Mouse (Mus musculus) limb, embryonic 14.5 days (tissue): Measurements from ENCODE around the gene Gm28374. TPM values are rescaled to one million over a fixed set of nuclear protein-coding genes. Genes with fewer than 3 reads are reported as not detected.

Source experiments
- ATAC-seq: fragments of 200-750 bp; cut with Nextera tagmentation; 2 replicates; pipeline ENCODE4 v1.8.0; 2017; ENCODE audit warnings: low read depth, moderate number of reproducible peaks, moderate TSS enrichment; ENCODE audit not compliant: low FRiP score
- DNase-seq: peaks from one replicate; pipeline ENCODE4 v3.0.0-alpha.2; 2015; ENCODE audit warnings: low spot score
- H3K27ac ChIP-seq: fragments of 300-500 bp; sonication (generic); replicated peaks from 2 replicates; pipeline ENCODE4 v1.5.1; 2014; ENCODE audit warnings: low read depth, mild to moderate bottlenecking, low read length, moderate library complexity, mixed read lengths
- H3K27me3 ChIP-seq: fragments of 300-500 bp; sonication (generic); 2 replicates; pipeline ENCODE4 v1.6.1; 2014; ENCODE audit warnings: low read length, mixed read lengths; ENCODE audit not compliant: control insufficient read depth, insufficient read depth
- H3K36me3 ChIP-seq: fragments of 300-500 bp; sonication (generic); 2 replicates; pipeline ENCODE4 v1.6.1; 2014; ENCODE audit warnings: mild to moderate bottlenecking, low read length, moderate library complexity, mixed read lengths; ENCODE audit not compliant: control insufficient read depth, insufficient read depth
- H3K4me1 ChIP-seq: fragments of 300-500 bp; sonication (generic); 2 replicates; pipeline ENCODE4 v1.6.1; 2014; ENCODE audit warnings: antibody characterized with exemption, low read length, mixed read lengths; ENCODE audit not compliant: control insufficient read depth, insufficient read depth
- H3K4me2 ChIP-seq: fragments of 300-500 bp; sonication (generic); replicated peaks from 2 replicates; pipeline ENCODE4 v1.6.1; 2014; ENCODE audit warnings: low read depth, mild to moderate bottlenecking, low read length, moderate library complexity; ENCODE audit not compliant: severe bottlenecking
- H3K4me3 ChIP-seq: fragments of 300-500 bp; sonication (generic); replicated peaks from 2 replicates; pipeline ENCODE4 v1.5.1; 2014; ENCODE audit warnings: low read length
- H3K9ac ChIP-seq: fragments of 300-500 bp; sonication (generic); 2 replicates; pipeline ENCODE4 v1.6.1; 2014; ENCODE audit warnings: mild to moderate bottlenecking, low read depth, low read length, moderate library complexity; ENCODE audit not compliant: severe bottlenecking
- H3K9me3 ChIP-seq: fragments of 300-500 bp; sonication (generic); 2 replicates; pipeline ENCODE4 v1.6.1; 2016; ENCODE audit warnings: low read length; ENCODE audit not compliant: control insufficient read depth
- POLR2A ChIP-seq: fragments of 200-500 bp; IDR thresholded peaks from 2 replicates; pipeline ENCODE4 v1.8.0; 2012; ENCODE audit warnings: inconsistent platforms, mild to moderate bottlenecking, moderate library complexity, borderline replicate concordance; ENCODE audit not compliant: insufficient read depth, insufficient read length; ENCODE audit errors: extremely low read depth
- WGBS: fragments of 180-500 bp; shearing (Covaris S2); extraction: QIAGEN DNeasy Blood & Tissue Kit; methylation state at CpG from one replicate; pipeline ENCODE4 v1.1.7; 2014; 5-methylcytosine and 5-hydroxymethylcytosine counted together
- polyA plus RNA-seq, 2 experiments: library from polyadenylated mRNA; depleted of rRNA in 1 of 2; stranded (reverse) in 1 of 2; unstranded in 1 of 2; fragments of >200 nt; fragmentation: Nextera tagmentation in 1 of 2; extraction: Ambion mirVana in 1 of 2; gene quantifications; 2 replicates each; pipeline versions ENCODE4 v1.2.1 to v1.2.3; 2012 to 2014

Gm28374 gene
- polyA plus RNA-seq, 2 experiments = 1.1 TPM

GRCm38 (mm10) chr19:6071261-6071660 is 10.8 kb downstream of the Gm28374 start:
- no peaks in the 10 kb centered on the region for H3K9me3 ChIP-seq
- no peak for ATAC-seq
- no peak overlapping the region for H3K4me2 ChIP-seq
- no peak overlapping the region for H3K4me3 ChIP-seq
- DNase-seq = no peak
- H3K27ac ChIP-seq = no peak overlapping the region
- no peak for TF ChIP-seq POLR2A
- H3K4me1 ChIP-seq = peaks cover 16% of the 10 kb centered on the region
- H3K27me3 ChIP-seq = no peaks in the 10 kb centered on the region
- H3K36me3 ChIP-seq = peaks cover 49% of the 10 kb centered on the region
- 93% methylated on average over 19 of the region's 19 CpGs for WGBS
- H3K9ac ChIP-seq = no peak overlapping the region

- Histone ChIP-seq H3K9ac (no peak overlapping the region), H3K4me3 (no peak overlapping the region), H3K27me3 (no peaks in the 10 kb centered on the region), H3K9me3 (no peaks in the 10 kb centered on the region), H3K4me2 (no peak overlapping the region), H3K27ac (no peak overlapping the region), H3K4me1 (peaks cover 13% of the 10 kb centered on the region), H3K36me3 (peaks cover 49% of the 10 kb centered on the region)
- DNase-seq (no peak), ATAC-seq (no peak)
- TF ChIP-seq POLR2A = no peak
- 90% methylated on average over 31 of the region's 31 CpGs for WGBS
These were observed 11.3 kb downstream of the Gm28374 start for GRCm38 (mm10) chr19:6070571-6071250.

- Histone ChIP-seq H3K4me2 (no peak overlapping the region), H3K27ac (no peak overlapping the region), H3K36me3 (peaks cover 44% of the 10 kb centered on the region), H3K9me3 (no peaks in the 10 kb centered on the region), H3K4me1 (peaks cover 13% of the 10 kb centered on the region), H3K27me3 (no peaks in the 10 kb centered on the region), H3K4me3 (no peak overlapping the region), H3K9ac (no peak overlapping the region)
- 86% methylated on average over 10 of the region's 10 CpGs for WGBS
- DNase-seq (no peak), ATAC-seq (no peak)
- TF ChIP-seq POLR2A = no peak
These were observed 12.2 kb downstream of the Gm28374 start for GRCm38 (mm10) chr19:6069851-6070250.

GRCm38 (mm10) chr19:6068951-6069350 is 13.1 kb downstream of the Gm28374 start:
- DNase-seq = no peak
- no peak overlapping the region for H3K4me2 ChIP-seq
- H3K36me3 ChIP-seq = peaks cover 41% of the 10 kb centered on the region
- no peak overlapping the region for H3K27ac ChIP-seq
- 76% methylated on average over 4 of the region's 4 CpGs for WGBS
- H3K9ac ChIP-seq = no peak overlapping the region
- H3K4me3 ChIP-seq = no peak overlapping the region
- H3K27me3 ChIP-seq = no peaks in the 10 kb centered on the region
- peaks cover 13% of the 10 kb centered on the region for H3K4me1 ChIP-seq
- ATAC-seq = no peak
- H3K9me3 ChIP-seq = no peaks in the 10 kb centered on the region
- no peak for TF ChIP-seq POLR2A

- ATAC-seq (peak; percentile 91), DNase-seq (peak; percentile 92)
- TF ChIP-seq POLR2A = no peak
- Histone ChIP-seq H3K9me3 (no peaks in the 10 kb centered on the region), H3K4me2 (peak within 1 kb of the TSS; percentile 78), H3K4me1 (peaks cover 14% of the 10 kb centered on the region), H3K9ac (peak within 1 kb of the TSS; percentile 46), H3K27ac (peak within 1 kb of the TSS; percentile 26; the same call in 1 of the 2 replicates), H3K4me3 (peak within 1 kb of the TSS; percentile 46), H3K36me3 (peaks cover 38% of the 10 kb centered on the region), H3K27me3 (no peaks in the 10 kb centered on the region)
- 9% methylated on average over 30 of the region's 33 CpGs for WGBS
These were observed 14.2 kb downstream of the Gm28374 start, which contains the start of gene Tm7sf2 for GRCm38 (mm10) chr19:6067724-6068415. Gene Tm7sf2 (minus strand): TSS chr19:6068373.
